Mouse (Mus musculus): ENCODE measurements around the gene Slc29a2.

Gene Slc29a2

DNA sequence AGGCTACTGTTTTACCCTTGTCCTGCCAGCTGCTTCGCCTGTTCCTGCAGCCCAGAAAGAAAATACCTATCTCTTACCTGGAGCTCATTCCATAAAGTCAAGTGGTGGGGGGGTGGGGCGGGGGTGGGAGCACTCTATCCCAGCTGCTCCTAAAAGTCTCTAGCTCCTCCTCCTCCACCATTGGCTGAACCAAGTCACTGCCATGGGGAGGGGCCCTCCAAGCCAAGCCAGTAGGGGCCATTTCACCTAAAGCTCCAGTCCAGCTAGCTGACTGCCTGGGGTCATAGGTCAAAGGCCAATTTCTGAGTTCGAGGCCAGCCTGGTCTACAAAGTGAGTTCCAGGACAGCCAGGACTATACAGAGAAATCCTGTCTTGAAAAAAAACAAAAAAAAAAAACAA lies 9.0 kb downstream of the Slc29a2 start:
- no peak for DNase-seq (ENCODE audit: extremely low read depth, low read depth)

DNA sequence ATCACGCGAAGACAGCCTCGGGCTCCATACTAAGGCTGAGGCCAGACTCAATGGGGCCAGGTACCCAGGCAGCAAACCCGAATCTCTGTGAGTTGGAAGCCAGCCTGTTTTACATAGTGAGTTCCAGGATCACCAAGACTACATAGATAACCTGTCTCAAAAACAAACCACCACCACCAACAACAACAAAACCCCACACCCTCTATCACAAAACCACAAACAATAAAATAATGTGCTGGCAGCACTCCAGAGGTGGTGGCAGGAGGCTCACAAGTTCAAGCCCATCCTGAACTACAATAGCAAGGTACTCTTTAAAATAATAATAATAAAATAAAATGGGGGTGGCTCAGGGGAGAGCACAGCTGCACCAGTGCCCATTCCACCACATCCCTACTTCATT lies 12.9 kb downstream of the Slc29a2 start:
- no peak for DNase-seq (ENCODE audit: extremely low read depth, low read depth)

DNA sequence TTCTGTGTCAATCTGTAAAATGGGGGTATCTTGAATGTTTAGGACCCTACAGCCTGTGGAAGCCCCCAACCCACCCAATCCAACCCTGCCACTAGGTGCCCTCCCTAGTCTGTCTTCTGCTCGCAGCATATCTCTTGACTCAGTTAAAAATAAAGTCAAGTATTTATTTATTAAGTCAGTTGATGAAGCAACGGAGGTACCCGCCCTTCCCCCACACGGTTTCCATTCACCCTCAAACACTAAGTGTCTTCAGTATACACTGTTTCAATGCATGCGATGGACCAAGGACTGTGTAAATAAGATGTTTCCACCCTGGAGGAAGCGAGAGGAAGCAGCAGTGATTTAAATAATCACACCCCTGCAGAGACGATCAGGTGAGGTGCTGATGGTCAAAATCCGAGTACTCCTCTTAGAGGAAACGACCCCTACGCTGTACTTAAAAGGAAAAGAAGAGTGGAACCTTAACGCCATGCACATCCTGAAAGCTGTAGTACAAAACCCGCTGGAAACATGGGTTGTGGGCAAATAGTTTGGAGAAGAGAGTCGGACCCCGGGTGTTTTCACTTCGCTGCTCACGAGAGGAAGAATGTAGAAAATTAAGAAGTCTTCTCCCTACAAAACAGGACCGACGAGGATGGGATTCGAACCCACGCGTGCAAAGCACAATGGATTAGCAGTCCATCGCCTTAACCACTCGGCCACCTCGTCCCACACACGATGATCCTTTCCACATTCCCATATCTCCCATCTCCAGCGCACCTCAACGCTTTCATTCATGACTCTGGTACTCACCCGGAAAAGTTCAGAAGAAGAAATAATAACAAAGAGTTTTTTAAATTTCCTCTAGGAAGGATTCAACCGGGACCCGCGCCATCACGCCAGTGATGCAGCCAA lies 14.3 kb downstream of the Slc29a2 start:
- DNase-seq (ENCODE audit: extremely low read depth, low read depth) = peak; percentile 71

DNA sequence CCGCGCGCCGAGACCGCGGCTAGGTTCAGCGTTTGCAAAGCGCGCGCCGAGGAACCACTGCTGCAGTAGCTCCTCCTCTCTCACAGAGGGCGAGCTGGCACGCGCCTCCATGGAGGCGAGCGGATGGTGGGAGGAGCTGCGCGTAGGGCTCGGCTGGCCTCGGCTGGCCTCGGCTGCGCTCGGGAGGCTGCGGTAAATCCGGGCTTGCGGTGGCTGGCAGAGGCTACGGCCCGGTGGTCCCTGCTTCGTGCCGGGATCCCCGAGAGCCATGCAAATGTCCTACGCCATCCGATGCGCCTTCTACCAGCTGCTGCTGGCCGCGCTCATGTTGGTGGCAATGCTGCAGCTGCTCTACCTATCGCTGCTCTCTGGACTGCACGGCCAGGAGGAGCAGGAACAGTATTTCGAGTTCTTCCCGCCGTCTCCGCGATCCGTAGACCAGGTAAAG lies 15.1 kb downstream of the Slc29a2 start, which contains the start of the genes B4gat1 and AC124502.3:
Gene B4gat1 (plus strand): TSS at position 118 of the 448 bp plus-strand sequence.
Gene AC124502.3 (plus strand): TSS at position 183 of the 448 bp plus-strand sequence.
- peak; percentile 59 for DNase-seq (ENCODE audit: extremely low read depth, low read depth)

DNA sequence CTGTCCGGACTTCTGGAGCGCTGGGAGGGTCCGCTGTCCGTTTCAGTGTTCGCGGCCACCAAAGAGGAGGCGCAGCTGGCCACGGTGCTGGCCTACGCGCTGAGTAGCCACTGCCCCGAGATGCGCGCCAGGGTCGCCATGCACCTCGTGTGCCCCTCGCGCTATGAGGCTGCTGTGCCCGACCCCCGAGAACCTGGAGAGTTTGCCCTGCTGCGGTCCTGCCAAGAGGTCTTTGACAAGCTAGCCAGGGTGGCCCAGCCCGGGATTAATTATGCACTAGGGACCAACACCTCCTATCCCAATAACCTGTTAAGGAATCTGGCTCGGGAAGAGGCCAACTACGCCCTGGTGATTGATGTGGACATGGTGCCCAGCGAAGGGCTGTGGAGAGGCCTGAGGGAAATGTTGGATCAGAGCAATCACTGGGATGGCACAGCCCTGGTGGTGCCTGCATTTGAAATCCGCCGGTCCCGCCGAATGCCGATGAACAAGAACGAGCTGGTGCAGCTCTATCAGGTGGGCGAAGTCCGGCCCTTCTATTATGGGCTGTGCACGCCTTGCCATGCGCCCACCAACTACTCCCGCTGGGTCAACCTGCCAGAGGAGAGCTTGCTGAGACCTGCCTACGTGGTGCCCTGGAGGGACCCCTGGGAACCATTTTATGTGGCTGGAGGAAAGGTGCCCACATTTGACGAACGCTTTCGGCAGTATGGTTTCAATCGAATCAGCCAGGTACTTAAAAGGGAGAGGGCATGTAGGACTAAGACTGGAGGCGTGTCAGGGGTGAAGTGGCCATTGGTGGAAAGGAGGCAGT lies 15.8 kb downstream of the Slc29a2 start:
- no peak for DNase-seq (ENCODE audit: extremely low read depth, low read depth)

DNA sequence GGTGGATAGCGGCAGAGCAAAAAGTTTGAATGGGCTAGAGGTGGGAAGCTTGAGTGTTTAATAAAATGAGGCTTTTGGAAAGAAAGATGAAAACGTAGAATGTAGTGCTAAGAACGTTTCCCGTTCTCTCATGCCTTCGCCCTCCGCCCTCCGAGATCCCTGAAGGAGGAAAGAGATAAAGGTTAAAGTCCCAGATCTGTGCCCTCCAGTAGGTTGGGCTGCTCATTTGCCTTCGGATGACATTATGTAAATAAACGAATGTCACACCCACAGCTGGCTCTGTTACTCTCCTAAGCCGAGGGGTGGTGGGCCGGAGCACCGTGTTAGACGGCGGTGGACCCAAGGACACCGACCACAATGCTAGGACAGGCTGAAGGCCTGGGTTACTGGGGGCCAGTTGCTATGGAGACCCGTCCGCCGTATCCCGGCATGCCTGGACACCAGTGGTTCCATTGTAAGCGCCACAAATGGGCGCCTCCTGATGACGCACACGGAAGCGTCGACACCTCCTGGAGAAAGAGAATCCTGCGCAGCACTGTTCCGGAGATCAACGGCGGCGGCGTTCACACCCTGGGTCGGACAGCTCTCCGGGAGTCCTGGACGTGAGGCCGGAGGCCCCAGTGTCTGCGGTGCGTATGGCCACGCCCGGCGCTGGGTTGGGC lies 17.3 kb downstream of the Slc29a2 start, which contains the start of gene Brms1:
Gene Brms1 (plus strand): TSS at position 493 of the 662 bp plus-strand sequence.
- DNase-seq (ENCODE audit: extremely low read depth, low read depth) = peak; percentile 89

DNA sequence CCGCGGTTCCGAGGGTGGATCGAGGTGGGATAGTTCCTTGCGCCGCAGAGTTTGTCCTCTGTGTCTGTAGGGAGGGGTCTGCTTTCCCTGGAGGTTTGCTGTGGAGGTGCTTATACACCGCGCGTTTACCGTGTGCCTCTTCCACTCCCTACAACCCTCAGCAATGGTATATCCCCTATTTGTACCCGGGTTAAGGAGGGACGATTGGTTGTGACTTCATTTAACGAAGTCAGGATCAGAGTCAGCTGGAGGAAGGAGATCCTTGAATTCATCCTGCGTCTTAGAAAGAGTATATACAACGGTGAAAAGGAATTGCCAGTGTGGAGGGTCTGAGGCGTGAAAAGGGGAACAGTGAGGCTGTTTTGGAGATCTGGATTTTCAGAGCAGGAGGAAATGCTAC lies 17.9 kb downstream of the Slc29a2 start:
- DNase-seq (ENCODE audit: extremely low read depth, low read depth) = peak; percentile 33

DNA sequence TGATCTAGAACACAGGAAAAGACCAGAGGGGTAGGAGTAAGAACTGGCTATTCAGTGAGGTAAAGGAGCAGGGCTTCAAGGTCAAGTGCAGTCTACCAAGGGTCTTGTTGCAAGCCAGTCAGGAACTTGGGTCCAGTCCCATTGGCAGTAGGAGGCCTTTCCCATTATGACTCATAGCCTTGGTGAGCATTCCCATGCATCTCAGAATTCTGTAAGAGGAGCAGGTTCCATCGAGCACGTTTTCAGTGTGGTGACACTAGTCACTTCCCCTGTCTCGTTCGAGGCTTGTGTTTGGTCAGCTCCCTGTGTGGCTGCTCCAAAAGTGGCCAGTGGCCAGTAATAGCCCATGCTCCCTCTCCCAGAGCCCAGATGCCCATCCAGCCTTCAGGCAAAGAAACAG lies 21.9 kb downstream of the Slc29a2 start:
- DNase-seq (ENCODE audit: extremely low read depth, low read depth) = no peak

DNA sequence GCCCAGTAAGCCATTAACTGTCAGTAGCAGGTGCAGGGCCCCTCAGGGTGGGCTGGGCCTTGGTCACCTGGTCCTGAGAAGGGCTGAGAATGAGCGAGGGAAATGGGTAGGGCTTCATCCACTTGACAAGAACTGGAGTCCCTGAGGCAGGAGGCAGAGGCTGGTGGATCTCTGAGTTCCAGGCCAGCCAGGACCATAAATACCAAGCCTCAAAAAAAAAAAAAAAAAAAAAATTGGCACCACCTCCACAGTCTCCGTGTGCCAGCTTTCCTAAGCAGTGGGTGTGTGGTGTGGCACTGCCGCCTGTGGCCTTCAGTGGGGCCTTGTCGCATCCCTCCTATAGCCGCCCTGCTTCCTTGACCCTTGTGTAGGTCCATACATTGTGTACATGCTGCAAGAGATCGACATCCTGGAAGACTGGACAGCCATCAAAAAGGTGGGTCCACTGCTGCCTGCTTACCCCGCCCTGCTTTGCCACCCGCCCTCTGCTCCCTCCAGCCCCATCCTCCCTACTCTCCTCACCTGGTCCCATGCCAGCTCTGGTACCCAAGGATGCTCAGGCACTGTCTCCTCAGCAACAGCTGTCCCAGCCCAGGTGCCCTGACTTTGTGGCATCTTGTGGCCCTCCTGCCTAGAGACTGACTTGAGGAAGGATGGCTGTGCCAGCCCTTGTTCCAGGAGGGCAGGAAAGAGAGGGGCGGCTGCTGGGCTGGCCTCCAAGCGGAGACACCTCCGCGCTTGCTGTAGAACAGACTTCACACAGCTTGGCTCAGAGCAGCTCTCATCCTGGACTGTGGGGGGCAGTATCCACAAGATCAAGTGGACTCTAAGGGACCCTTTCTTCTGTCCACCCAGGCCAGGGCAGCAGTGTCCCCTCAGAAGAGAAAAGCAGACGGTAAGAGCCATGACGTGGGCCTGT lies 24.7 kb downstream of the Slc29a2 start:
- no peak for DNase-seq (ENCODE audit: extremely low read depth, low read depth)

DNA sequence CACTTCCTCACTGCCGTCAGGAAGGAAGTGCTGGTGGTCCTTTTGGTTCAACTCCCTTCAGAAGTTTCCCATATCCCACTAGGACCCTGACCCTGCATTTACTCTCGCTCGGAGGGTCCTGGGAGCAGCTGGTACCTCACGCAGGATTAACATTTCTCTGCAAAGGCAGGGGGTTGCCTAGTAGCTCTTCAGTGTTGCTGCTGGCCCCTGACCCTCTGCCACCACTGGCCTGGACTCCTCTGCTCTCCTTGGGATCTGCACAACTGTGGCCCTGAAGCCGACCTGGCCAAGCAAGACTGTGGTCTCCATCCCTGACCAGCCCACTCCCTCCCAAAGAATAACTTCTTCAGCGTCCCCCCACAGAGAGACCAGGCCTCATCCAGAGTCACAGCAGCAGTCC lies 25.7 kb downstream of the Slc29a2 start:
- DNase-seq (ENCODE audit: extremely low read depth, low read depth) = no peak

DNA sequence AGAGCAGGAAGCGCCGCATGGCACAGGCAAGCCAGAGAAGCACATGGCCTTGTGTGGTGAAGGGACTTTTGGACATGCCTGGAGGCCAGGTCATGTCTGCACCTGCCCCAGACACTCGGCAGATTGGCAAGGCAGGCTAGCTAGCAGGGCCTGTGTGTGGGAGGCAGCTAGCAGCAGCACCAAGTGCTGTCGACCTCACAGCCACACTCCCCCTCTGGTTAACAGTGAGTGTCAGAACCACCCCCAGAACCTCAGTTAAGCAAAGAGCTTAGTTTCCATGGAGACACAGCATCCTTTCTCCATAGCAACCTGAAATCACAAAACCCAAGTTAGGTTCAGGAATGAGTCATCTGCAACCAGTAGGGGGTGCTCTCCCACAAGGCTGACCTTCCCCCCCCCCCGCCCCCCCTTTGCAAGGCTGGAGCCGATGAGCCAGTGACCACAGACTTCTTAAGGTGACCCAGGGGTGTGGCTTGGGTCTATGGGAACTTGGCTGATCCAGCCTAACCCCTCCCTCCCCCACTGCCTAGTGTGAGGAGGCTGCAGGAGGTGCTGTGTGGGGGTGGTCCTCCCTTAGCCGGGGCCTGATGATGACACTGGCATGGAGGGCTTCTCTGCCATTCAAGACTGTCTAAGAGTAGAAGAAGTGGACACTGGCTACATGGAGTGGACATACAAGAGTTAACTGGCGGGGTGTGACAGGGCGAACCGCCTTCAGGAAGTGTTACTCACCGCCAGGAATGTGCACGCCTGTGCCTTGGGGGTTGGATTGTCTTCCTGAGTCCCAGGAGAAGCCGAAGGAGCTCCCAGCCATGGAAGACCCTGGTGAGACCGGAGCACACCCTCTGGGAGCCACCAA lies 26.6 kb downstream of the Slc29a2 start, which contains the start of gene Rin1:
Gene Rin1 (plus strand): TSS at position 435 of the 859 bp plus-strand sequence.
- no peak for DNase-seq (ENCODE audit: extremely low read depth, low read depth)

DNA sequence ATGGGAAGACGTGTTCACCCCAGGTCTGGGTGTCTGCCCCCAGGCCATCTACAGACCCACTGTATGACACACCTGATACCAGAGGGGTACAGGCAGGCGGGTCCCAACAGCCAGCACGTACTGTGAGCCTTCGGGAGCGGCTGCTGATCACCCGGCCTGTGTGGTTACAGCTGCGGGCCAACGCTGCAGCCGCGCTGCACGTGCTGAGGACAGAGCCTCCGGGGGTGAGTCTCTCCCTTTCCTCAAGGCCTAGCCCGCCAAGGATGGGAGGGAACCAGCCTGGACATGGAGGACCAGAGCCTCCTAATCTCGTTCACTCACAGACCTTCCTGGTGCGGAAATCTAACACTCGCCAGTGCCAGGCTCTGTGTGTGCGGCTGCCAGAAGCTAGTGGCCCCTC lies 27.4 kb downstream of the Slc29a2 start:
- DNase-seq (ENCODE audit: extremely low read depth, low read depth) = no peak

DNA sequence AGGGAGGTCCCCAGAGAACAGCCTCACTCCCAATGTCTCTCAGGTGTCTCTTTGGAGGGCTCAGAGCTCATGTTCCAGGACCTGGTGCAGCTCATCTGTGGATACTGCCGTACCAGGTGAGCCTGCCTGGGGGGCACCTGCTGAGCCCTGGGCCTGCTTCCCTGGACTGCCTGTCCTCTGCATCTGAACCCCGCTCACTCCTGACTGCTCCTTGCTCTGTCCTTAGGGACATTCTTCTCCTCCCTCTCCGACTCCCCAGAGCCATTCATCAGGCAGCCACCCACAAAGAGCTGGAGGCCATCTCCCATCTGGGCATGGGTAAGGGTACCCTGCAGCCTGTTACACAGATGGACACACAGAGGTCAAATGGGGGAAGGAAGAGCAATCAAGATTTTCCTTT lies 27.9 kb downstream of the Slc29a2 start:
- DNase-seq (ENCODE audit: extremely low read depth, low read depth) = no peak

DNA sequence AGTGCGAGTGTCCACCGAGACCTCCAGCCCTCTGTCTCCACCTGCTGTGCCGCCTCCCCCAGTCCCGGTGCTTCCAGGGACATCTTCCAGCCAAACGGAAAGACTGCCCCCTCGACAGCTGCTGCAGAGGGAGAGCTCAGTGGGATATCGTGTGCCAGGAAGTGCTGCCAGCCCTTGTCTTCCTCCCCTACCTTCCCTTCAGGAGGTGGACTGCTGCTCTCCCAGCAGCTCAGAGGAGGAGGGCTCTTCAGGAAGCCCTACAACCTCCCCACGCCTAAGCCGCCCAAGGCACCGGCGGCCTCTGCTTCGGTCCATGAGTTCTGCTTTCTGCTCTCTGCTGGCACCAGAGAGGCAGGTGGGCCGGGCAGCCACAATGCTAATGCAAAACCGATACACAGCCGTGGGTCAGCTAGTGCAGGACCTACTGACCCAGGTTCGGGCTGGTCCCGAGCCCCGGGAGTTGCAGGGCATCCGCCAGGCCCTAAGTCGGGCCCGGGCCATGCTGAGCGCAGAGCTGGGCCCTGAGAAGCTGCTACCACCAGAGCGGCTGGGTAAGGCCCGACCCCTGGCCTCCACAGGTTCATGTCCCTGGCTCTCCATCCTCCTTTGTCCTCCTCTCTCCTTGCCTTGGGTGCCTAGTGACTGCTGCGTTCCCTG lies 28.6 kb downstream of the Slc29a2 start:
- no peak for DNase-seq (ENCODE audit: extremely low read depth, low read depth)

DNA sequence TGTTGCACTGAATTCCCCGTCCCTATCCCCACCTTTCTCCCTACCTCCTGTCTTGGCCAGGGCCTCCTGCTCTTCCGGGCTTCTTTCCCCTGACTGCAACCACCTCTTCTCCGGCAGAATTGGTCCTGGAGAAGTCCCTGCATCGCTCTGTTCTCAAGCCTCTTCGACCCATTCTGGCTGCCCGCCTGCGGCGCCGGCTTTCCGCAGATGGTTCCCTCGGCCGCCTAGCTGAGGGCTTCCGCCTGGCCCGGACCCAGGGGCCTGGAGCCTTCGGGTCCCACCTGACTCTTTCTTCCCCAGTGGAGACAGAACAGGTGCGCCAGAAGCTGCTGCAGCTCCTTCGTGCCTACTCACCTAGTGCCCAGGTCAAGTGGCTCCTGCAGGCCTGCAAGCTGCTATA lies 29.2 kb downstream of the Slc29a2 start:
- no peak for DNase-seq (ENCODE audit: extremely low read depth, low read depth)

DNA sequence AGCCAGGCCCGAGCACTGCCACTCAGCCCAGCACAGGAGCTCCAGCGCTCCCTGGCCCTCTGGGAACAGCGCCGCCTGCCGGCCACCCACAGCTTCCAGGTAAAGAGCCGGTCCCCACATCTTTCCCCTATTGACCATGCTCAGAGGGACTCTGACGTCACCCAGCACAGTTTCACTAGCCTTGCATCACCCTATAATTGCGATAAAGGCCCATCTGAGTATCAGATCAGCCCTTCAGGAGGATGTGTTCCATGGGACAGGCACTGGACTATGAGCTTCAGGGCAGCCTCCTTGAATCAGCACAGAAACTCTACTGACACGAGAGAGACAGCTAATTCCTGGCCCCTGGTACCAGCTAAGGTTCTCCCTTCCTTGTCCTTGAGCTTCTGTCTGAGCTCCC lies 30.2 kb downstream of the Slc29a2 start:
- peak; percentile 39 for DNase-seq (ENCODE audit: extremely low read depth, low read depth)

DNA sequence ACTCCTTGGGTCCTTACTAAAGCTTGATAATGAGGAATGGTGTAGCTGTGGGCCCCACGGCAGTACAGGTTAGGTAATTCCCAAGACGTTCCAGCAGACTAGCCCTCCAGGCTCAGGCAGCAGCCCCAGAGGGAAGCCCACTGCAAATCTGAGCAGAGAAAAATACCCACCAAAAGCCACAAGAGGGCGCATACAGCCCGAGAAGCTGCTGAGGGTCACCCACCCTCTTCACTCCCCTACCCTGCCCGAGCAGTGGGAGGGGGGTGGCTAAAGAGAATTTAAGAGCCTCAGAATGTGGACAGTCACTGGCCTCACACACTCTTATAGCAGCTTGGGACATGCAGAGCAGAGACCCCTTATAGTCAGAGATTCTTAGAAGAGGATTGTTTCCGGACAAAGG lies 32.6 kb downstream of the Slc29a2 start:
- no peak for DNase-seq (ENCODE audit: extremely low read depth, low read depth)

DNA sequence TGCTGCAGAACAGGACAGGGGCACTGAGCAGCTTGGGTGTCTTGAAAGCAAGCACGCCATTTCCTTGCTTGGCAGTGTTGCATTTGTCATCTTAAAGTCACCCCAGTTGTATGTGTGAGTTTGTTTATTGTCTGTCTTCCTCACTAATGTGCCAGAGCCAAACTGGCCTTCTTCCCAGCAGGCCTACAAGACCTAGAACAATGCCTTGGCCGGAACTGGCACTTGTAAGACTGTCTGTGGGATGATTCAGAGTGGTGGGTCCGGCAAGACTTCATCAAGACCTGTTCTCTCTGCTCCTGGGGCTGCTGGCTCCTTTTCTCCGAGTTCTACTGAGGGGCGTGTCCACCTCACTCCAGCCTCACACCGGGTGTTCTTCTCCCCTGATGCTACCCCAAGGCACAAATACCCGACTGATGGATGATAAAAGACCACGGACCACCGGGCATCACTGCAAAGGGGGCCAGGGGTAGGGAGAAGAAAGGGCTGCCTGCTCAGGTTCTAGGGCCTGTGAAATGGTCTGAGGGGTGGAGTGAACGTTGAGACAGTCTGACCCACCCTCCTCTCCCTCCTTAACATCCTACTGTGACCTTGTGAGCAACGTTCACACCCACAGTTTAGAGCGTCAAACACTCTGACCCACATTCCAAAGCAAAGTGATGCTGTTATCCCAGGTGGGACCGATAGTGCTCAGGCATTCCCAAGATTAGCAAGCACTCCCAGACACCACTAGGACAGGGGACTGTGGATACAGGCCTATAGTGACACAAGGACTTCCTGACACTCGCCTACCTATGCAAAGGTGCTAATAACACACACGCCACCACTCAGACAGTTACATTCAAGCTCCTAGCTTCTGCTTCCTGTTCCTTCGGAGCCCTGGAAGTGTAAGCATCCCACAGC lies 34.5 kb downstream of the Slc29a2 start:
- DNase-seq (ENCODE audit: extremely low read depth, low read depth) = no peak
